Mouse (Mus musculus): ENCODE data around the gene Dpy30. TPM values are rescaled to one million over a fixed set of nuclear protein-coding genes. Genes with fewer than 3 reads are reported as not detected.

The Dpy30 gene
- polyA plus RNA-seq, 1 experiment = 57.3 TPM

DNA sequence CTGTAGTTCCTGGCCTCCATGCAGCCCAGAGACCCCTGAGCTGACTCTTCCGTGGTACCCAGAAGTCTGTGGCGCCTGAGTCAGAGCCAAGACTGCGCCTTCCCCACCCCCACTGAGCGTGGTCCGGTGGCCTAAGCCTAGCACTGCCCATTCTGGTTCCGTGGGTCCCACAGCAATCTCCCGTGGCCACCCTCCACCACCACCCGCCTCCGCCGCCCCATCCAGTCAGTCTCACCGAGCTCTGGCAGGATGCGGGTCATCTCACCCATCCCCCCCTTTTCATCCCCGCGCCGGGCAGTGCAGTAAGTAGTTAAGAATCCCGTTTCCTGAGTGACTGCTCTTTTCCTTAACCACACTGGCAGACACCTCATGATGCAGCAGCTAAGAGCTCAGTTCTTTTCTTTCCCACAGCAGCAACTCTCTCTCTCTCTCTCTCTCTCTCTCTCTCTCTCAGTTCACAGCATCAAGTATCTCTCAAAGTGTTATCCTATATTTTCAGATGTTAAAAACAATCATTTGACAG is 51.0 kb downstream of the Dpy30 start:
- TF ChIP-seq POLR2A (IDR thresholded peaks at IDR 0.05; ENCODE audit: low read depth, low read length) = no peak
- TF ChIP-seq CTCF (conservative IDR thresholded peaks at IDR 0.05; ENCODE audit: insufficient read depth, insufficient read length, low read depth, low read length) = no peak
- no peaks in the 10 kb centered on the region for H3K27me3 ChIP-seq (replicated peaks; ENCODE audit: control insufficient read depth, insufficient read depth, low read length)
- no peaks in the 10 kb centered on the region for H3K36me3 ChIP-seq (ENCODE audit: control insufficient read depth, insufficient read depth, low read length)
- WGBS = 78% methylated on average over 16 of the region's 16 CpGs
- DNase-seq = no peak
- H3K4me1 ChIP-seq (ENCODE audit: control insufficient read depth, insufficient read depth, low read length) = peaks cover 6% of the 10 kb centered on the region; the same call in 1 of the 2 replicates
- no peak overlapping the region for H3K27ac ChIP-seq (ENCODE audit: insufficient read depth, low read depth, low read length)
- no peak overlapping the region for H3K4me3 ChIP-seq (ENCODE audit: insufficient read depth, low read depth, low read length)

GRCm38 (mm10) chr17:74271541-74272268 is 52.0 kb downstream of the Dpy30 start:
- H3K27ac ChIP-seq (ENCODE audit: insufficient read depth, low read depth, low read length) = no peak overlapping the region
- no peak overlapping the region for H3K4me3 ChIP-seq (ENCODE audit: insufficient read depth, low read depth, low read length)
- peak; percentile 37 for DNase-seq
- WGBS = 91% methylated on average over 3 of the region's 3 CpGs
- TF ChIP-seq POLR2A (IDR thresholded peaks at IDR 0.05; ENCODE audit: low read depth, low read length) (no peak), CTCF (conservative IDR thresholded peaks at IDR 0.05; ENCODE audit: insufficient read depth, insufficient read length, low read depth, low read length) (no peak)
- no peaks in the 10 kb centered on the region for H3K36me3 ChIP-seq (ENCODE audit: control insufficient read depth, insufficient read depth, low read length)
- no peaks in the 10 kb centered on the region for H3K27me3 ChIP-seq (replicated peaks; ENCODE audit: control insufficient read depth, insufficient read depth, low read length)
- H3K4me1 ChIP-seq (ENCODE audit: control insufficient read depth, insufficient read depth, low read length) = peaks cover 6% of the 10 kb centered on the region; the same call in 1 of the 2 replicates

GRCm38 (mm10) chr17:74270205-74270604 is 53.5 kb downstream of the Dpy30 start:
- TF ChIP-seq POLR2A (IDR thresholded peaks at IDR 0.05; ENCODE audit: low read depth, low read length) (no peak), CTCF (conservative IDR thresholded peaks at IDR 0.05; ENCODE audit: insufficient read depth, insufficient read length, low read depth, low read length) (no peak)
- Histone ChIP-seq H3K27me3 (replicated peaks; ENCODE audit: control insufficient read depth, insufficient read depth, low read length) (no peaks in the 10 kb centered on the region), H3K4me3 (ENCODE audit: insufficient read depth, low read depth, low read length) (no peak overlapping the region), H3K27ac (ENCODE audit: insufficient read depth, low read depth, low read length) (no peak overlapping the region), H3K36me3 (ENCODE audit: control insufficient read depth, insufficient read depth, low read length) (no peaks in the 10 kb centered on the region), H3K4me1 (ENCODE audit: control insufficient read depth, insufficient read depth, low read length) (peaks cover 6% of the 10 kb centered on the region; the same call in 1 of the 2 replicates)
- DNase-seq = no peak
- 36% methylated on average over 2 of the region's 2 CpGs for WGBS

DNA sequence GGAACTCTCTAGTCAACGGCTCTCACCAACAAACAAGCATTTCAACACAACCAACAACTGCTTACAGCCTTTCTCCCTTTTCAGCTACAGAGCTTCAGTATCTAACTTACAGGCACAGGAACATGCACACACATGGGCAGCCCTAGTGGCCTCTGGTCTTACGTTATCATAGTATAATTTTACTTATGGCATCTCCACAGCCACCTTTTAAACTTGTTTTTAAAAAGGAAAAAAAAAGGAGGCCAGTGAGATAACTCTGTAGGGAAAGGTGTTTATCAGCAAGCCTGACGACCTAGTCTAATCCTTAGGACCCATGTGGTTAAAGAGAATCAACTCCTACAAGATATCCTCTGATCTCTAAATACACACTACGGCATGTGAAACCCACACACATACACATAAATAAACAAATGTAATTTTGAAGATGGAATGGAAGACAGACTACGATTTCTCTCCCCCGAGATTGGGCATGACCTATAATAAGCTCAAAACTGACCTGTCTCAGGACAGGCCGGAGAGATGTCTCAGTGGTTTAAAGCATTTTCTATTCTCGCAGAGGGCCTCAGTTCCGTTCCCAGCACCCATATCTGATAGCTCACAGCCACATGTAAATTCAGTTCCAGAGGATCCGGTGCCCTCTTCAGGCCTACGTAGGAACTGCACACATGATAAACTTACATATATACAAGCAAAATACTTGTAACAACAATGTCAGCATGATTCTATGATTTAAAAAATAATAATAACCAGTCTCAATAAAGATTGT is 56.1 kb downstream of the Dpy30 start:
- 96% methylated on average over 11 of the region's 11 CpGs for WGBS
- Histone ChIP-seq H3K36me3 (ENCODE audit: control insufficient read depth, insufficient read depth, low read length) (no peaks in the 10 kb centered on the region), H3K27me3 (replicated peaks; ENCODE audit: control insufficient read depth, insufficient read depth, low read length) (no peaks in the 10 kb centered on the region), H3K4me3 (ENCODE audit: insufficient read depth, low read depth, low read length) (no peak overlapping the region), H3K27ac (ENCODE audit: insufficient read depth, low read depth, low read length) (no peak overlapping the region), H3K4me1 (ENCODE audit: control insufficient read depth, insufficient read depth, low read length) (peaks cover 15% of the 10 kb centered on the region)
- TF ChIP-seq POLR2A (IDR thresholded peaks at IDR 0.05; ENCODE audit: low read depth, low read length) = no peak
- no peak for TF ChIP-seq CTCF (conservative IDR thresholded peaks at IDR 0.05; ENCODE audit: insufficient read depth, insufficient read length, low read depth, low read length)
- DNase-seq = no peak

- Histone ChIP-seq H3K27me3 (replicated peaks; ENCODE audit: control insufficient read depth, insufficient read depth, low read length) (no peaks in the 10 kb centered on the region), H3K27ac (ENCODE audit: insufficient read depth, low read depth, low read length) (no peak overlapping the region), H3K4me3 (ENCODE audit: insufficient read depth, low read depth, low read length) (no peak overlapping the region), H3K4me1 (ENCODE audit: control insufficient read depth, insufficient read depth, low read length) (peaks cover 11% of the 10 kb centered on the region), H3K36me3 (ENCODE audit: control insufficient read depth, insufficient read depth, low read length) (no peaks in the 10 kb centered on the region)
- WGBS = 45% methylated on average over 1 of the region's 1 CpGs
- no peak for TF ChIP-seq POLR2A (IDR thresholded peaks at IDR 0.05; ENCODE audit: low read depth, low read length)
- no peak for TF ChIP-seq CTCF (conservative IDR thresholded peaks at IDR 0.05; ENCODE audit: insufficient read depth, insufficient read length, low read depth, low read length)
- no peak for DNase-seq
Observed at GRCm38 (mm10) chr17:74265636-74266035, 58.1 kb downstream of the Dpy30 start.

DNA sequence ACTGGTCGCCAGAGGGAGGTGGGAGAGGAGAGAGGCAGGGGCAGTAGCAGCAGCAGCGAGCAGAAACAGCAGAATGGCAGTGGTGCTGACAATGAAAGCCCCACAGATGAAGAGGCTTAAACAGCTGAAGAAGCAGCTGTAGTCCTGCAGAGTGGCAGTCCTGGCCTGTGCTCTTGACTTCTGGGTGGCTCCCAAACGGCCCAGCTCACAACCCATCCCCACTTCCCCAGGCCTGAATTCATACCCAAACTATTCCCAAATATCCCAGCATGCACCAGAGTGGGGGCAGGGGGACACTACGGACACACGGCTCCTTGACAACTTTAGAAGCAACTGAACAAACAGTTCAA is 58.6 kb downstream of the Dpy30 start:
- Histone ChIP-seq H3K4me3 (ENCODE audit: insufficient read depth, low read depth, low read length) (no peak overlapping the region), H3K27ac (ENCODE audit: insufficient read depth, low read depth, low read length) (no peak overlapping the region), H3K36me3 (ENCODE audit: control insufficient read depth, insufficient read depth, low read length) (no peaks in the 10 kb centered on the region), H3K27me3 (replicated peaks; ENCODE audit: control insufficient read depth, insufficient read depth, low read length) (no peaks in the 10 kb centered on the region), H3K4me1 (ENCODE audit: control insufficient read depth, insufficient read depth, low read length) (peaks cover 11% of the 10 kb centered on the region)
- TF ChIP-seq CTCF (conservative IDR thresholded peaks at IDR 0.05; ENCODE audit: insufficient read depth, insufficient read length, low read depth, low read length) = no peak
- TF ChIP-seq POLR2A (IDR thresholded peaks at IDR 0.05; ENCODE audit: low read depth, low read length) = no peak
- no peak for DNase-seq
- 30% methylated on average over 5 of the region's 5 CpGs for WGBS
